Mouse (Mus musculus): ENCODE measurements around the gene H2-DMb2. TPM values are rescaled to one million over a fixed set of nuclear protein-coding genes. Genes with fewer than 3 reads are reported as not detected.
A peak's percentile ranks its signal among the peaks of the same experiment; 100 is the strongest.

H2-DMb2 gene
- polyA plus RNA-seq, 1 experiment from 2014 or later, result 6.1 TPM

DNA sequence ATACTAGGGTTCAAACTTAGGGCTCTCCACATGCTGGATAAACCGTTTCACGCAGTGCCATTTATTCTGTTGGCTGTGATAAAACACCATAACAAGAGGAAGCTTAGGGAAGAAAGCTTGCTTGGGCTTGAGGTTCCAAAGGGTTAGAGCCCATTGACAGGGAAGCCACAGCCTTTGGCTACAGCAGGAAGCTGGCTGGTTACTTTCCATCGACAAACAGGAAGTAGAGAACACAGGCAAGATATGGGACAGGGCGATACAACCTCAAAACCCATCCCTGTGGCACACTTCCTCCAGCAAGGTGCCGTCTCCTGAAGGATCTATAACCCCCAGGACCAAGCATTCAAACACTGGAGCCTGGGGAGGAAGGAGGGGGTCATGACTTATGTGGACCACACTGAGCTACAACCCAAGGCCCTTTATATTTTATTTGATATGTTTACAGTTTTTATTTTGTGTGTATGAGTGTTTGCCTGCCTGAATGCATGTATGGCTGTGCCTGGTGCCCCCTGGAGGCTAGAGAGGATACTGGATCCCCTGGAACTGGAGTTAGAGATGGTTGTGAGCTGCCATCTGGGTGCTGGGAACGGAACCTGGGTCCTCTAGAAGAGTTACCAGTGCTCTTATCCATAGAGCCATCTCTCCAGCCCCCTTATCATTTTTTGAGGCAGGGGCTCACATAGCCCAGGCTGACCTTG is 22.1 kb downstream of the H2-DMb2 start:
- WGBS, result 63% methylated on average over 6 of the region's 6 CpGs
- Histone ChIP-seq H3K27ac (ENCODE audit: low read length) (no peak overlapping the region), H3K27me3 (ENCODE audit: control insufficient read depth, insufficient read depth, low read length) (no peaks in the 10 kb centered on the region), H3K36me3 (ENCODE audit: control insufficient read depth, insufficient read depth) (no peaks in the 10 kb centered on the region), H3K4me3 (ENCODE audit: low read length) (no peak overlapping the region), H3K9ac (ENCODE audit: low read length) (no peak overlapping the region), H3K9me3 (replicated peaks; ENCODE audit: control insufficient read depth, low read length) (peaks cover 11% of the 10 kb centered on the region), H3K4me2 (ENCODE audit: low read depth, low read length) (no peak overlapping the region), H3K4me1 (ENCODE audit: control insufficient read depth, insufficient read depth, low read length) (no peaks in the 10 kb centered on the region)
- ATAC-seq (replicated peaks; ENCODE audit: extremely low read depth, insufficient read depth, low FRiP score), result no peak

DNA sequence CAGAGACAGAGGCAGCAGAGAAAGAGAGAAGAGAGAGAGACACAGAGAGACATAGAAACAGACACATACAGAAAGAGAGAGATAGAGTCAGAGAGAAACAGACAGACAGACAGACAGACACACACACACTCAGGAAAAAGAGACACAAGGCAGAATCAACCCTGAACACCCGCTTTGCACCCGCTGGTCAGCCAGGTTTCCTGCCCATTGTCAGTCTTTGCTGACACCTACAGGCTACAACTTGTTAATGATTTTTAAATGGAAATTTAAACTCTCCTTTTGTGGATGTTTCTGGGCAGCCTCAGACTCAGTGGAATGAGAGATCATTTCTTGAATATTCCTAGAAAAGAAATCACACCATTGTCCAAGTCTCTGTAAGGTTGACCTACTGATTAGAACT is 26.2 kb downstream of the H2-DMb2 start:
- Histone ChIP-seq H3K4me1 (ENCODE audit: control insufficient read depth, insufficient read depth, low read length) (no peaks in the 10 kb centered on the region), H3K27me3 (ENCODE audit: control insufficient read depth, insufficient read depth, low read length) (no peaks in the 10 kb centered on the region; the same call in 1 of the 2 replicates), H3K36me3 (ENCODE audit: control insufficient read depth, insufficient read depth) (no peaks in the 10 kb centered on the region), H3K4me3 (ENCODE audit: low read length) (no peak overlapping the region), H3K27ac (ENCODE audit: low read length) (no peak overlapping the region), H3K9ac (ENCODE audit: low read length) (no peak overlapping the region), H3K4me2 (ENCODE audit: low read depth, low read length) (no peak overlapping the region), H3K9me3 (replicated peaks; ENCODE audit: control insufficient read depth, low read length) (peaks cover 9% of the 10 kb centered on the region)
- 0% methylated on average over 2 of the region's 2 CpGs for WGBS
- no peak for ATAC-seq (replicated peaks; ENCODE audit: extremely low read depth, insufficient read depth, low FRiP score)

DNA sequence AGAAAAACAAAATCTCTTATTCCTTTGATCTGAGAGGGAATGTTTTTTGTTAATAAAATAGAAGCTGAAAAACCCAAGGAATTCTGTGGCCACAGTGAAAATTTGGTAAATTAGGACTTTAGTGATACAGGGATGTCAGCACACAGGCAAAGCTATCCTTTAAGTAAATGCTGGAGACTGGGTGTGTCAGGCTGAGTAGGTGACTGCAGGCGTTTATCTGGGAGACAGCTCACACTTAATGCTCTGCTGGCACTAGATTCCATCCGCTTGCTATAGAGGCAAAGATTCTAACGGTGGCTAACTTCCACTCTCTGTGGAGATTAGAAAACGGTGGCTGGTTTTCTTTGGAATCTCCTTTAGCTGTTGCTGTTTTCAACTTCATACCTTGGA is 27.4 kb downstream of the H2-DMb2 start:
- Histone ChIP-seq H3K27ac (ENCODE audit: low read length) (no peak overlapping the region), H3K9me3 (replicated peaks; ENCODE audit: control insufficient read depth, low read length) (peaks cover 8% of the 10 kb centered on the region)
- WGBS, result 13% methylated on average over 4 of the region's 4 CpGs

DNA sequence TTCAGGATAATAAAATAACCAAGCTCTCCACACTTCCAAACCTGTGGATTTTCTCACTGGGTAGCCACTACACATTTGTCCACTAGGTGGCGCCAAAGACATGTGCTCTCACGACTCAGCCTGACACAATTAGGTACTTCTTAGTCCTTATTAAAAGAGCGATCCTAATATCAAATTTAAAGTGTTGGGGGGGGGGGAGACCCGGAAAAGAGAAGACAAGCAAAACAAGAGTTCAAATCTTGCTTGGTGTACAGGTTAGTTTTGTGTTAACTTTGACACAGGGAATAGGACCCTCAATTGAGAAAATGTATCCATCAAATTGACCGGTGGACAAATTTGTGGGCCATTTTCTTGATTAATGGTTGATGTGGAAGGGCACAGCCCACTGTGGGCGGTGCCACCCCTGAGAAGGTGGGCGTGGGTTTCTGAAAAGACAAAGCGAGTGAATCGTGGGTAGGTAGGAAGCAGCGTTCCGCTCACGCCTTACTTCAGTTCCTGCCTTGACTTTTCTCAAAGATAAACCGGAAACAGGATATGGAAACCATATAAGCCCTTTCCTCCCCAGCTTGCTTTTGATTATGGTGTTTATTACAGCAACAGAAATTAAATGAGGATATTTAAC is 27.9 kb downstream of the H2-DMb2 start:
- Histone ChIP-seq H3K9ac (ENCODE audit: low read length) (no peak overlapping the region), H3K4me3 (ENCODE audit: low read length) (no peak overlapping the region), H3K27ac (ENCODE audit: low read length) (no peak overlapping the region), H3K4me2 (ENCODE audit: low read depth, low read length) (peak overlapping the region; percentile 33; the same call in 1 of the 2 replicates), H3K9me3 (replicated peaks; ENCODE audit: control insufficient read depth, low read length) (peaks cover 4% of the 10 kb centered on the region), H3K36me3 (ENCODE audit: control insufficient read depth, insufficient read depth) (no peaks in the 10 kb centered on the region), H3K27me3 (ENCODE audit: control insufficient read depth, insufficient read depth, low read length) (no peaks in the 10 kb centered on the region; the same call in 1 of the 2 replicates), H3K4me1 (ENCODE audit: control insufficient read depth, insufficient read depth, low read length) (no peaks in the 10 kb centered on the region)
- WGBS, result 35% methylated on average over 13 of the region's 13 CpGs
- no peak; the same call in 1 of the 2 replicates for ATAC-seq (replicated peaks; ENCODE audit: extremely low read depth, insufficient read depth, low FRiP score)

More for the DNA sequence above, 27.4 kb downstream of the H2-DMb2 start:
- no peaks in the 10 kb centered on the region for H3K36me3 ChIP-seq (ENCODE audit: control insufficient read depth, insufficient read depth)
- no peak overlapping the region for H3K4me2 ChIP-seq (ENCODE audit: low read depth, low read length)
- no peak for ATAC-seq (replicated peaks; ENCODE audit: extremely low read depth, insufficient read depth, low FRiP score)
- no peaks in the 10 kb centered on the region for H3K4me1 ChIP-seq (ENCODE audit: control insufficient read depth, insufficient read depth, low read length)
- no peak overlapping the region for H3K9ac ChIP-seq (ENCODE audit: low read length)
- no peak overlapping the region for H3K4me3 ChIP-seq (ENCODE audit: low read length)
- H3K27me3 ChIP-seq (ENCODE audit: control insufficient read depth, insufficient read depth, low read length), result no peaks in the 10 kb centered on the region; the same call in 1 of the 2 replicates

DNA sequence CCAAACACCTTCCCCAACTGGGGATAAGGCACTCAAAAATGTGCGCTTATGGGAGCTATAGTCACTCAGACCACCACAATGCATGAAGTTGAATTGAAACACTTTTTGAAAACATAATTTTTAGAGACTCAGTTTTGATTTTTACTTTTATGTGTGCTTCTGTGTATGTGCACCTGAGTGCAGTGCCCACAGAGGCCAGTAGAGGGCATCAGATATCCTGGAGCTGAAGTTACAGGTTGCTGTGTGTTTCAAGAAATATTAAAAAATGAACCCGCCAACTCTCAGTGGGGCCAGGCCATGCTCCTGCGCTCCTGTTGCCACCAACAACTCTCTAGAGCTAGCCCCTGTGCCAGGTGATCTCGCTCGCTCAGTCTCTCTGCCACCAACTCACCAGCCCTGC is 29.4 kb downstream of the H2-DMb2 start:
- Histone ChIP-seq H3K4me1 (ENCODE audit: control insufficient read depth, insufficient read depth, low read length) (no peaks in the 10 kb centered on the region), H3K27ac (ENCODE audit: low read length) (no peak overlapping the region), H3K4me2 (ENCODE audit: low read depth, low read length) (no peak overlapping the region), H3K27me3 (ENCODE audit: control insufficient read depth, insufficient read depth, low read length) (no peaks in the 10 kb centered on the region; the same call in 1 of the 2 replicates), H3K9me3 (replicated peaks; ENCODE audit: control insufficient read depth, low read length) (peaks cover 12% of the 10 kb centered on the region), H3K36me3 (ENCODE audit: control insufficient read depth, insufficient read depth) (no peaks in the 10 kb centered on the region), H3K4me3 (ENCODE audit: low read length) (no peak overlapping the region), H3K9ac (ENCODE audit: low read length) (no peak overlapping the region)
- no peak for ATAC-seq (replicated peaks; ENCODE audit: extremely low read depth, insufficient read depth, low FRiP score)
- 94% methylated on average over 5 of the region's 5 CpGs for WGBS

DNA sequence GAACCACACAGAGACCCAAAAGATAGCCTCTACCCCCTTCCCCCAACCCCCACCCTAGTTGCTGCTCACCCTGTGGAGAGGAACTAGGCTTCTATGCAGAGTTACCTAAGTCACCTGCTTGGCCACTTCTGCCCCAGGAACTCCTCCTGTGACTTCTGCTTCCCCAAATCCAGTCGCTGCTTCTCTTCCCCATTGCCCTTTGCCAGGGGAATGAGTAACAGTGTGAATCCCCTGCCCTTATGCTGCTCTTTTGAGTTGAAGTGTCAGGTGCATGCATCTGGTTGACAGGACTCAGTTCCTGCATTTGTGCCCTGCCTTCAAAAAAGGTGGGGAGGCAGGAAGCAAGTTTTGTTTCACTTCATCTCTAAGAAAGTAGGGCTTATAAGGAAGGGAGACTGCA is 31.0 kb downstream of the H2-DMb2 start:
- no peak overlapping the region for H3K4me3 ChIP-seq (ENCODE audit: low read length)
- no peak overlapping the region for H3K4me2 ChIP-seq (ENCODE audit: low read depth, low read length)
- no peak for ATAC-seq (replicated peaks; ENCODE audit: extremely low read depth, insufficient read depth, low FRiP score)
- H3K27me3 ChIP-seq (ENCODE audit: control insufficient read depth, insufficient read depth, low read length), result no peaks in the 10 kb centered on the region; the same call in 1 of the 2 replicates
- H3K36me3 ChIP-seq (ENCODE audit: control insufficient read depth, insufficient read depth), result no peaks in the 10 kb centered on the region
- 48% methylated on average over 1 of the region's 1 CpGs for WGBS
- H3K9ac ChIP-seq (ENCODE audit: low read length), result no peak overlapping the region
- H3K4me1 ChIP-seq (ENCODE audit: control insufficient read depth, insufficient read depth, low read length), result no peaks in the 10 kb centered on the region
- no peak overlapping the region for H3K27ac ChIP-seq (ENCODE audit: low read length)
- peaks cover 12% of the 10 kb centered on the region for H3K9me3 ChIP-seq (replicated peaks; ENCODE audit: control insufficient read depth, low read length)

DNA sequence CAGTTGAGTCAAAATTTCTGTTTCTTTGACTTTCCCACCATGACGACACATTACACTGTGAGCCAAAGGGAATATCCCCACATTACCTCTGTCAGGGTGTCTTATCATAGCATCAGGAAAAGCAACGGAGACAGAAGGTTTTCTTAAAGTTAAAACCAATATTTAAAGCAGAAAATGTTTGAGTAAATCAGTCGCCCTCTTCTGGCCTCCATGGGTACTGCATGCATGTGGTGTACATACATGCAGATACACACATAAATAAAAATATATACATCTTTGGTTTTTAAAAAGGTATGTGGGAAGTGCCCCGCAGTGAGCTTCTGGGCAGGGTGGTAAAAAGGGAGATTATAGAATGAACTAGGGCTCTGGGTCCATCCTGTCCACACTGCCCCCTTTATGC is 34.1 kb downstream of the H2-DMb2 start:
- Histone ChIP-seq H3K9me3 (replicated peaks; ENCODE audit: control insufficient read depth, low read length) (peaks cover 12% of the 10 kb centered on the region), H3K27me3 (ENCODE audit: control insufficient read depth, insufficient read depth, low read length) (no peaks in the 10 kb centered on the region; the same call in 1 of the 2 replicates), H3K9ac (ENCODE audit: low read length) (no peak overlapping the region), H3K4me1 (ENCODE audit: control insufficient read depth, insufficient read depth, low read length) (no peaks in the 10 kb centered on the region), H3K36me3 (ENCODE audit: control insufficient read depth, insufficient read depth) (no peaks in the 10 kb centered on the region), H3K27ac (ENCODE audit: low read length) (no peak overlapping the region), H3K4me2 (ENCODE audit: low read depth, low read length) (no peak overlapping the region), H3K4me3 (ENCODE audit: low read length) (no peak overlapping the region)
- ATAC-seq (replicated peaks; ENCODE audit: extremely low read depth, insufficient read depth, low FRiP score), result no peak
- WGBS, result 62% methylated on average over 4 of the region's 4 CpGs

DNA sequence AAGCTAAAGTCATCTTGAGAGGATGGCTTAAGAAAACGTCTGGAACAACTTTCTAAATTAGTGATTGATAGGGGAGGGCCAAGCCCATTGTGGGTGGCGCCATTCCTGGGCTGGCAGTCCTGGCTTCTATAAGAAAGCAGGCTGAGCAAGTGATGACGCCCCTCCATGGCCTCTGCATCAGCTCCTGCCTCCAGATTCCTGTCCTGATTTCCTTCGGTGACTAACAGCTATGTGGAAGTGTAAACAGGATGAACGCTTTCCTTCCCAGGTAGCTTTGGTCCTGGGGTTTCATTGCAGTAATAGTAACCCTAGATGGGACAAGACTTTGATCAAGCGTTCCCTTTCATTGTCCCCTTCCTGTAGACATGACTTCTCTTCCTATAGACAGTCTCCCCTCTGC is 35.9 kb downstream of the H2-DMb2 start:
- Histone ChIP-seq H3K9me3 (replicated peaks; ENCODE audit: control insufficient read depth, low read length) (peaks cover 8% of the 10 kb centered on the region), H3K4me1 (ENCODE audit: control insufficient read depth, insufficient read depth, low read length) (no peaks in the 10 kb centered on the region), H3K4me2 (ENCODE audit: low read depth, low read length) (no peak overlapping the region), H3K27ac (ENCODE audit: low read length) (no peak overlapping the region), H3K27me3 (ENCODE audit: control insufficient read depth, insufficient read depth, low read length) (peaks cover 2% of the 10 kb centered on the region; the same call in 1 of the 2 replicates), H3K9ac (ENCODE audit: low read length) (no peak overlapping the region), H3K4me3 (ENCODE audit: low read length) (no peak overlapping the region), H3K36me3 (ENCODE audit: control insufficient read depth, insufficient read depth) (no peaks in the 10 kb centered on the region)
- ATAC-seq (replicated peaks; ENCODE audit: extremely low read depth, insufficient read depth, low FRiP score), result no peak
- 57% methylated on average over 6 of the region's 6 CpGs for WGBS
